Mouse (Mus musculus) MEL (cell line): Measurements from ENCODE around the gene Entr1. TPM values are rescaled to one million over a fixed set of nuclear protein-coding genes. Genes with fewer than 3 reads are reported as not detected.
A peak's percentile ranks its signal among the peaks of the same experiment; 100 is the strongest.

Experiments
- DNase-seq: peaks from one replicate; pipeline ENCODE4 v3.0.0; 2011; ENCODE audit warnings: low read depth, low spot score
- H3K27ac ChIP-seq: 2 replicates; pipeline ENCODE4 v1.5.1; 2012; ENCODE audit warnings: low read depth, mild to moderate bottlenecking, control low read depth, low read length, moderate library complexity; ENCODE audit not compliant: control insufficient read depth
- H3K27me3 ChIP-seq, 2 experiments: fragments of 150-350 bp in 1 of 2; sonication (generic) in 1 of 2; 2 replicates each; pipeline ENCODE4 v1.6.1; 2012; ENCODE audit warnings: low read length in 2 of 2, mild to moderate bottlenecking in 2 of 2, improper control_type of control experiment in 1 of 2, moderate library complexity in 1 of 2; ENCODE audit not compliant: insufficient read depth in 2 of 2, control insufficient read depth in 1 of 2
- H3K36me3 ChIP-seq, 2 experiments: 2 replicates each; pipeline ENCODE4 v1.6.1; 2012 to 2014; ENCODE audit warnings: low read length in 2 of 2, improper control_type of control experiment in 1 of 2, inconsistent platforms in 1 of 2, mild to moderate bottlenecking in 1 of 2; ENCODE audit not compliant: insufficient read depth in 2 of 2, control insufficient read depth in 1 of 2
- H3K4me1 ChIP-seq, 2 experiments: fragments of 150-350 bp in 1 of 2; sonication (generic) in 1 of 2; 2 replicates each; pipeline ENCODE4 v1.6.1; 2012; ENCODE audit warnings: low read length in 2 of 2, improper control_type of control experiment in 1 of 2, mild to moderate bottlenecking in 1 of 2; ENCODE audit not compliant: insufficient read depth in 2 of 2, control insufficient read depth in 1 of 2
- H3K4me3 ChIP-seq, 2 experiments: fragments of 150-350 bp in 1 of 2; sonication (generic) in 1 of 2; 2 replicates each; pipeline ENCODE4 v1.5.1; 2012; ENCODE audit warnings: low read depth in 2 of 2, low read length in 2 of 2, mild to moderate bottlenecking in 2 of 2, moderate library complexity in 2 of 2, control low read depth in 1 of 2, improper control_type of control experiment in 1 of 2; ENCODE audit not compliant: control insufficient read depth in 1 of 2, insufficient read depth in 1 of 2
- H3K79me2 ChIP-seq: 2 replicates; pipeline ENCODE4 v1.6.1; 2012; ENCODE audit warnings: mild to moderate bottlenecking, low read length, moderate library complexity; ENCODE audit not compliant: control insufficient read depth, poor library complexity, insufficient read depth
- H3K9ac ChIP-seq: 2 replicates; pipeline ENCODE4 v1.6.1; 2012; ENCODE audit warnings: low read depth, mild to moderate bottlenecking, control low read depth, low read length, moderate library complexity; ENCODE audit not compliant: control insufficient read depth, poor library complexity, severe bottlenecking
- H3K9me3 ChIP-seq: fragments of 150-350 bp; sonication (generic); replicated peaks from 2 replicates; pipeline ENCODE4 v1.6.1; 2012; ENCODE audit warnings: mild to moderate bottlenecking, low read length, improper control_type of control experiment, moderate library complexity; ENCODE audit not compliant: insufficient read depth
- BHLHE40 ChIP-seq: IDR thresholded peaks from 2 replicates; pipeline ENCODE4 v1.6.1; 2012; ENCODE audit warnings: low read depth, mild to moderate bottlenecking, inconsistent platforms, low read length, improper control_type of control experiment, borderline replicate concordance
- CTCF ChIP-seq, 3 experiments: IDR thresholded peaks in 2 of 3; conservative IDR thresholded peaks in 1 of 3; 2 replicates each; pipeline ENCODE4 v1.5.1; 2011 to 2012; ENCODE audit warnings: low read length in 3 of 3, low read depth in 2 of 3, mild to moderate bottlenecking in 2 of 3, improper control_type of control experiment in 1 of 3, inconsistent platforms in 1 of 3, mixed read lengths in 1 of 3, moderate library complexity in 1 of 3; ENCODE audit not compliant: control insufficient read depth in 1 of 3, insufficient read depth in 1 of 3, poor library complexity in 1 of 3, severe bottlenecking in 1 of 3
- E2F4 ChIP-seq: IDR thresholded peaks from 2 replicates; pipeline ENCODE4 v1.6.1; 2011; ENCODE audit warnings: low read depth, low read length, improper control_type of control experiment, borderline replicate concordance
- ELF1 ChIP-seq: IDR thresholded peaks from 2 replicates; pipeline ENCODE4 v1.6.1; 2014; ENCODE audit warnings: low read depth, mild to moderate bottlenecking, inconsistent platforms, low read length, improper control_type of control experiment, moderate library complexity
- EP300 ChIP-seq, 2 experiments: IDR thresholded peaks; 2 replicates each; pipeline ENCODE4 v1.6.1; 2011; ENCODE audit warnings: improper control_type of control experiment in 2 of 2, low read length in 2 of 2, low read depth in 1 of 2, mild to moderate bottlenecking in 1 of 2
- ETS1 ChIP-seq: IDR thresholded peaks from 2 replicates; pipeline ENCODE4 v1.6.1; 2012; ENCODE audit warnings: low read depth, mild to moderate bottlenecking, inconsistent platforms, low read length, improper control_type of control experiment, moderate library complexity
- HCFC1 ChIP-seq: IDR thresholded peaks from 2 replicates; pipeline ENCODE4 v1.6.1; 2012; ENCODE audit warnings: low read depth, mild to moderate bottlenecking, inconsistent platforms, low read length, improper control_type of control experiment, moderate library complexity
- KAT2A ChIP-seq: conservative IDR thresholded peaks from 2 replicates; pipeline ENCODE4 v1.6.1; 2012; ENCODE audit warnings: low read depth, low read length, improper control_type of control experiment, inconsistent platforms
- MAX ChIP-seq: IDR thresholded peaks from 2 replicates; pipeline ENCODE4 v1.6.1; 2011; ENCODE audit warnings: low read length, improper control_type of control experiment
- MAZ ChIP-seq: IDR thresholded peaks from 2 replicates; pipeline ENCODE4 v1.6.1; 2012; ENCODE audit warnings: low read depth, mild to moderate bottlenecking, inconsistent platforms, low read length, improper control_type of control experiment
- MEF2A ChIP-seq: IDR thresholded peaks from 2 replicates; pipeline ENCODE4 v1.6.1; 2014; ENCODE audit warnings: low read depth, mild to moderate bottlenecking, inconsistent platforms, low read length, improper control_type of control experiment; ENCODE audit not compliant: poor library complexity, insufficient replicate concordance, severe bottlenecking; ENCODE audit errors: extremely low read depth
- MXI1 ChIP-seq: IDR thresholded peaks from 2 replicates; pipeline ENCODE4 v1.6.1; 2011; ENCODE audit warnings: mild to moderate bottlenecking, low read depth, low read length, improper control_type of control experiment
- MYB ChIP-seq: IDR thresholded peaks from 2 replicates; pipeline ENCODE4 v1.6.1; 2011; ENCODE audit warnings: mild to moderate bottlenecking, low read depth, low read length, improper control_type of control experiment
- MYC ChIP-seq: IDR thresholded peaks from 2 replicates; pipeline ENCODE4 v1.6.1; 2011; ENCODE audit warnings: low read depth, mild to moderate bottlenecking, low read length, improper control_type of control experiment, moderate library complexity
- NELFE ChIP-seq: IDR thresholded peaks from 2 replicates; pipeline ENCODE4 v1.6.1; 2011; ENCODE audit warnings: low read depth, low read length, improper control_type of control experiment
- NRF1 ChIP-seq: IDR thresholded peaks from 2 replicates; pipeline ENCODE4 v1.6.1; 2014; ENCODE audit warnings: low read depth, mild to moderate bottlenecking, inconsistent platforms, low read length, improper control_type of control experiment, moderate library complexity; ENCODE audit not compliant: poor library complexity, insufficient read depth, severe bottlenecking
- POLR2A ChIP-seq, 2 experiments: IDR thresholded peaks; 2 replicates each; pipeline ENCODE4 v1.6.1; 2011 to 2012; ENCODE audit warnings: low read length in 2 of 2, mild to moderate bottlenecking in 2 of 2, control low read depth in 1 of 2, improper control_type of control experiment in 1 of 2, low read depth in 1 of 2, moderate library complexity in 1 of 2; ENCODE audit not compliant: control insufficient read depth in 1 of 2, insufficient read depth in 1 of 2, poor library complexity in 1 of 2
- POLR2AphosphoS2 ChIP-seq: IDR thresholded peaks from 2 replicates; pipeline ENCODE4 v1.6.1; 2011; ENCODE audit warnings: low read length, improper control_type of control experiment
- POLR2AphosphoS5 ChIP-seq: IDR thresholded peaks from 2 replicates; pipeline ENCODE4 v1.6.1; 2012; ENCODE audit warnings: low read depth, borderline replicate concordance, mild to moderate bottlenecking, inconsistent platforms, low read length, moderate library complexity, mixed read lengths
- RCOR1 ChIP-seq: IDR thresholded peaks from 2 replicates; pipeline ENCODE4 v1.6.1; 2012; ENCODE audit warnings: low read depth, mild to moderate bottlenecking, inconsistent platforms, low read length, improper control_type of control experiment
- SIN3A ChIP-seq: IDR thresholded peaks from 2 replicates; pipeline ENCODE4 v1.6.1; 2012; ENCODE audit warnings: low read length, improper control_type of control experiment, inconsistent platforms
- SMC3 ChIP-seq: IDR thresholded peaks from 2 replicates; pipeline ENCODE4 v1.6.1; 2011; ENCODE audit warnings: low read depth, low read length, improper control_type of control experiment
- TBP ChIP-seq: IDR thresholded peaks from 2 replicates; pipeline ENCODE4 v1.8.0; 2011; ENCODE audit warnings: low read depth, low read length, improper control_type of control experiment
- TCF12 ChIP-seq: IDR thresholded peaks from 2 replicates; pipeline ENCODE4 v1.6.1; 2014; ENCODE audit warnings: low read depth, mild to moderate bottlenecking, inconsistent platforms, low read length, improper control_type of control experiment, moderate library complexity
- ZC3H11A ChIP-seq: IDR thresholded peaks from 2 replicates; pipeline ENCODE4 v1.6.1; 2012; ENCODE audit warnings: low read depth, mild to moderate bottlenecking, inconsistent platforms, low read length, improper control_type of control experiment
- ZMIZ1 ChIP-seq: IDR thresholded peaks from 2 replicates; pipeline ENCODE4 v1.6.1; 2012; ENCODE audit warnings: low read depth, mild to moderate bottlenecking, inconsistent platforms, low read length, improper control_type of control experiment, moderate library complexity
- polyA plus RNA-seq, 2 experiments: library from polyadenylated mRNA; stranded (reverse) in 1 of 2; unstranded in 1 of 2; fragments of >175 nt in 1 of 2; fragments of >200 nt in 1 of 2; gene quantifications; 2 replicates each; pipeline versions ENCODE4 v1.2.1 to v1.2.4; 2012; ENCODE audit warnings: low replicate concordance in 2 of 2, low read depth in 1 of 2; ENCODE audit not compliant: insufficient read length in 2 of 2, insufficient read depth in 1 of 2, missing spikeins in 1 of 2
- total RNA-seq: library from RNA; depleted of rRNA; stranded (reverse); fragments of 300-350 nt; gene quantifications from 2 replicates; pipeline ENCODE4 v1.2.3, GENCODE M21; 2012

Entr1 gene
- total and polyA plus RNA-seq, 3 experiments = 63.6 to 71.1 TPM; not detected in 1

- Histone ChIP-seq H3K36me3 (peaks cover 2 to 5% of the 10 kb centered on the region in 2 experiments; a peak in 3 of 4 replicates), H3K4me1 (peaks cover 0 to 3% of the 10 kb centered on the region in 2 experiments; a peak in 2 of 4 replicates), H3K9me3 (no peaks in the 10 kb centered on the region), H3K27me3 (no peaks in the 10 kb centered on the region), H3K4me3 (peak within 1 kb of the TSS; percentile 72 to 94), H3K9ac (peak within 1 kb of the TSS; percentile 80), H3K27ac (peak within 1 kb of the TSS; percentile 42; the same call in 1 of the 2 replicates), H3K79me2 (peaks cover 17% of the 10 kb centered on the region)
- peak; percentile 88 for TF ChIP-seq HCFC1
- no peak for TF ChIP-seq ZC3H11A
- TF ChIP-seq MAX = peak; percentile 84
- TF ChIP-seq MEF2A = no peak
- TF ChIP-seq ETS1 = peak; percentile 37; the same call in 1 of the 2 replicates
- TF ChIP-seq SMC3 = no peak
- peak; percentile 83 for TF ChIP-seq NELFE
- peak; percentile 72; the same call in 1 of the 2 replicates for TF ChIP-seq MAZ
- TF ChIP-seq KAT2A = no peak; the same call in 1 of the 2 replicates
- no peak for TF ChIP-seq POLR2AphosphoS5
- TF ChIP-seq ELF1 = peak; percentile 86
- 0 out of 2 replicates have a peak, but pooled peaks have one; percentile 34 for TF ChIP-seq ZMIZ1
- peak; percentile 97 for TF ChIP-seq MXI1
- no peak for TF ChIP-seq CTCF (IDR thresholded peaks at IDR 0.05 in 2 of 3, conservative IDR thresholded peaks at IDR 0.05 in 1 of 3; ENCODE audit: control insufficient read depth in 1 of 3, insufficient read depth in 1 of 3, low read depth in 2 of 3, low read length in 3 of 3, poor library complexity in 1 of 3, severe bottlenecking in 1 of 3)
- 0 out of 2 replicates have a peak, but pooled peaks have one; percentile 11 for TF ChIP-seq TBP
- peak; percentile 84; the same call in 1 of the 2 replicates for TF ChIP-seq MYC
- no peak for TF ChIP-seq E2F4
- no peak for TF ChIP-seq EP300 (IDR thresholded peaks at IDR 0.05; ENCODE audit: low read depth in 1 of 2, low read length in 2 of 2)
- peak; percentile 66 for TF ChIP-seq BHLHE40
- TF ChIP-seq SIN3A = peak; percentile 96
- TF ChIP-seq TCF12 = peak; percentile 58; the same call in 1 of the 2 replicates
- TF ChIP-seq RCOR1 = 0 out of 2 replicates have a peak, but pooled peaks have one; percentile 20
- TF ChIP-seq POLR2AphosphoS2 = peak; percentile 63; the same call in 1 of the 2 replicates
- TF ChIP-seq POLR2A (IDR thresholded peaks at IDR 0.05; ENCODE audit: control insufficient read depth in 1 of 2, insufficient read depth in 1 of 2, low read depth in 1 of 2, low read length in 2 of 2, poor library complexity in 1 of 2) = peak; percentile 61 to 88; a peak in 3 of 4 replicates
- no peak for TF ChIP-seq MYB
- TF ChIP-seq NRF1 = peak; percentile 42; the same call in 1 of the 2 replicates
- DNase-seq = peak; percentile 93
Observed at GRCm38 (mm10) chr2:26380131-26380771, 8.9 kb downstream of the Entr1 start, which contains the start of gene Snapc4. TSS of gene Snapc4 (minus strand) at chr2:26380653.
